In genomic region chr2:39612236-39612635, GRCm38 (mm10) we compare ENCODE assay signal across 16 mouse cellular contexts.
DNase-seq lines count a peak whose midpoint lies in the region; ATAC-seq and TF ChIP-seq lines count a peak whose summit lies in the region.
"Had no signal": no experiment of that assay in that cellular context is flagged by ENCODE, and none has a peak within 500 bp of the region (broad histone marks: within the 10 kb centered on the region; RNA-seq: fewer than 3 reads in every experiment).

No protein-coding gene starts in this region.

- no peaks in the 10 kb centered on the region for H3K9me3 ChIP-seq in hindbrain, postnatal 0 days (ENCODE audit: low read length)
- H3K9me3 ChIP-seq in hindbrain, embryonic 16.5 days (ENCODE audit: control insufficient read depth, low read length) = no peaks in the 10 kb centered on the region
- H3K9me3 ChIP-seq in midbrain, embryonic 16.5 days (replicated peaks; ENCODE audit: control insufficient read depth, low read length, poor library complexity, severe bottlenecking) = no peaks in the 10 kb centered on the region
- H3K9me3 ChIP-seq in midbrain, embryonic 13.5 days = no peaks in the 10 kb centered on the region
- H3K9me3 ChIP-seq: embryonic facial prominence, embryonic 10.5 days; kidney, embryonic 15.5 days; neural tube, embryonic 15.5 days had no signal

- no peaks in the 10 kb centered on the region for H3K36me3 ChIP-seq in hindbrain, postnatal 0 days (ENCODE audit: insufficient read depth, low read length)
- no peaks in the 10 kb centered on the region for H3K36me3 ChIP-seq in hindbrain, embryonic 16.5 days (ENCODE audit: control insufficient read depth, insufficient read depth, low read length)
- H3K36me3 ChIP-seq in midbrain, embryonic 16.5 days (ENCODE audit: control insufficient read depth, insufficient read depth, low read length) = no peaks in the 10 kb centered on the region
- no peaks in the 10 kb centered on the region for H3K36me3 ChIP-seq in midbrain, embryonic 13.5 days
- H3K36me3 ChIP-seq: embryonic facial prominence, embryonic 10.5 days; kidney, embryonic 15.5 days; limb, embryonic 12.5 days; liver, embryonic 12.5 days; neural tube, embryonic 15.5 days had no signal

- no peak overlapping the region for H3K9ac ChIP-seq in hindbrain, postnatal 0 days (replicated peaks; ENCODE audit: low read length)
- no peak overlapping the region for H3K9ac ChIP-seq in hindbrain, embryonic 16.5 days (ENCODE audit: low read depth, low read length)
- no peak overlapping the region for H3K9ac ChIP-seq in midbrain, embryonic 16.5 days (ENCODE audit: low read depth, low read length)
- no peak overlapping the region for H3K9ac ChIP-seq in midbrain, embryonic 13.5 days (replicated peaks)
- H3K9ac ChIP-seq: kidney, embryonic 15.5 days; limb, embryonic 12.5 days; liver, embryonic 12.5 days; neural tube, embryonic 15.5 days had no signal

- peak; percentile 66 for TF ChIP-seq CTCF in hindbrain, postnatal 0 days (IDR thresholded peaks at IDR 0.05; ENCODE audit: low read depth)
- TF ChIP-seq CTCF in cerebellum, adult 2 months (IDR thresholded peaks at IDR 0.05; ENCODE audit: borderline replicate concordance, insufficient read depth, low read depth, low read length) = no peak
- TF ChIP-seq CTCF in lung, adult 2 months (IDR thresholded peaks at IDR 0.05; ENCODE audit: insufficient read depth, low read length) = no peak

- no peaks in the 10 kb centered on the region for H3K4me1 ChIP-seq in hindbrain, postnatal 0 days (ENCODE audit: insufficient read depth, low read length)
- no peaks in the 10 kb centered on the region for H3K4me1 ChIP-seq in hindbrain, embryonic 16.5 days (ENCODE audit: control insufficient read depth, insufficient read depth, low read depth, low read length)
- H3K4me1 ChIP-seq in midbrain, embryonic 16.5 days (ENCODE audit: control insufficient read depth, insufficient read depth, low read length) = no peaks in the 10 kb centered on the region
- no peaks in the 10 kb centered on the region for H3K4me1 ChIP-seq in midbrain, embryonic 13.5 days (replicated peaks)
- H3K4me1 ChIP-seq in cerebellum, adult 2 months (ENCODE audit: control insufficient read depth, insufficient read depth, low read length) = no peaks in the 10 kb centered on the region; the same call in 1 of the 2 replicates
- H3K4me1 ChIP-seq in lung, adult 2 months (ENCODE audit: control insufficient read depth, insufficient read depth, low read length) = no peaks in the 10 kb centered on the region
- H3K4me1 ChIP-seq: embryonic facial prominence, embryonic 10.5 days; kidney, embryonic 15.5 days; limb, embryonic 12.5 days; liver, embryonic 12.5 days; neural tube, embryonic 15.5 days had no signal

- peak; percentile 53; the same call in 1 of the 2 replicates for ATAC-seq in hindbrain, postnatal 0 days
- ATAC-seq in hindbrain, embryonic 16.5 days = no peak
- 0 out of 2 replicates have a peak, but pooled peaks have one; percentile 58 for ATAC-seq in midbrain, embryonic 16.5 days
- ATAC-seq in midbrain, embryonic 13.5 days = no peak
- ATAC-seq: liver, embryonic 12.5 days had no signal

- no peaks in the 10 kb centered on the region for H3K27me3 ChIP-seq in hindbrain, postnatal 0 days (ENCODE audit: insufficient read depth, low read length)
- H3K27me3 ChIP-seq in hindbrain, embryonic 16.5 days (replicated peaks; ENCODE audit: control insufficient read depth, insufficient read depth, low read length) = no peaks in the 10 kb centered on the region
- no peaks in the 10 kb centered on the region for H3K27me3 ChIP-seq in midbrain, embryonic 16.5 days (ENCODE audit: control insufficient read depth, insufficient read depth, low read depth, low read length)
- H3K27me3 ChIP-seq in midbrain, embryonic 13.5 days = no peaks in the 10 kb centered on the region
- no peaks in the 10 kb centered on the region for H3K27me3 ChIP-seq in cerebellum, adult 2 months (ENCODE audit: control insufficient read depth, insufficient read depth, low read length)
- H3K27me3 ChIP-seq: kidney, embryonic 15.5 days; limb, embryonic 12.5 days; liver, embryonic 12.5 days; neural tube, embryonic 15.5 days had no signal

- peak; percentile 68 for DNase-seq in hindbrain, postnatal 0 days (ENCODE audit: low spot score)
- peak; percentile 37 for DNase-seq in brain, embryonic 18.5 days (ENCODE audit: low read depth, low spot score)
- no peak for DNase-seq in cerebellum, adult 2 months
- DNase-seq in lung, adult 2 months = no peak
- DNase-seq: cerebellum, adult 11-12 months; kidney, adult 11 months; lung, adult 18-20 months; lung, postnatal 14 days had no signal

- no peak overlapping the region for H3K4me3 ChIP-seq in hindbrain, postnatal 0 days (ENCODE audit: low read length)
- H3K4me3 ChIP-seq in hindbrain, embryonic 16.5 days (ENCODE audit: low read length) = no peak overlapping the region
- no peak overlapping the region for H3K4me3 ChIP-seq in midbrain, embryonic 16.5 days (ENCODE audit: low read depth, low read length)
- no peak overlapping the region for H3K4me3 ChIP-seq in midbrain, embryonic 13.5 days (replicated peaks)
- no peak overlapping the region for H3K4me3 ChIP-seq in cerebellum, adult 2 months (replicated peaks; ENCODE audit: insufficient read depth, low read depth, low read length)
- no peak overlapping the region for H3K4me3 ChIP-seq in lung, adult 2 months (replicated peaks; ENCODE audit: extremely low read depth, low read depth, low read length)
- H3K4me3 ChIP-seq: embryonic facial prominence, embryonic 10.5 days; kidney, embryonic 15.5 days; limb, embryonic 12.5 days; liver, embryonic 12.5 days; neural tube, embryonic 15.5 days had no signal

- no peak for TF ChIP-seq POLR2A in cerebellum, adult 2 months (IDR thresholded peaks at IDR 0.05; ENCODE audit: borderline replicate concordance, insufficient read depth, low read length)
- TF ChIP-seq POLR2A in lung, adult 2 months (IDR thresholded peaks at IDR 0.05; ENCODE audit: borderline replicate concordance, extremely low read depth, low read depth, low read length) = no peak

- WGBS in hindbrain, postnatal 0 days = 76% methylated on average over 2 of the region's 2 CpGs
- WGBS in hindbrain, embryonic 16.5 days = 79% methylated on average over 2 of the region's 2 CpGs
- WGBS in midbrain, embryonic 16.5 days = 61% methylated on average over 2 of the region's 2 CpGs
- WGBS in midbrain, embryonic 13.5 days = 85% methylated on average over 2 of the region's 2 CpGs
- 82% methylated on average over 2 of the region's 2 CpGs for WGBS in cerebellum, adult 2 months
- 74% methylated on average over 2 of the region's 2 CpGs for WGBS in lung, adult 2 months

- H3K4me2 ChIP-seq in hindbrain, postnatal 0 days (ENCODE audit: low read depth, low read length) = no peak overlapping the region
- H3K4me2 ChIP-seq in hindbrain, embryonic 16.5 days (ENCODE audit: low read length) = no peak overlapping the region
- no peak overlapping the region for H3K4me2 ChIP-seq in midbrain, embryonic 16.5 days (ENCODE audit: low read length)
- H3K4me2 ChIP-seq in midbrain, embryonic 13.5 days (replicated peaks) = no peak overlapping the region
- H3K4me2 ChIP-seq: kidney, embryonic 15.5 days; limb, embryonic 12.5 days; liver, embryonic 12.5 days; neural tube, embryonic 15.5 days had no signal

- H3K27ac ChIP-seq in hindbrain, postnatal 0 days = no peak overlapping the region
- no peak overlapping the region for H3K27ac ChIP-seq in hindbrain, embryonic 16.5 days (ENCODE audit: low read depth, low read length)
- no peak overlapping the region for H3K27ac ChIP-seq in midbrain, embryonic 16.5 days (ENCODE audit: low read length)
- H3K27ac ChIP-seq in midbrain, embryonic 13.5 days = no peak overlapping the region
- no peak overlapping the region for H3K27ac ChIP-seq in cerebellum, adult 2 months (ENCODE audit: insufficient read depth, low read length)
- H3K27ac ChIP-seq: embryonic facial prominence, embryonic 10.5 days; kidney, embryonic 15.5 days; limb, embryonic 12.5 days; liver, embryonic 12.5 days; neural tube, embryonic 15.5 days had no signal

Comparison
In these comparisons a context has a peak if more than half of its experiments do, and no peak if none do; other contexts are left out.
1. ATAC-seq: peak in hindbrain, postnatal 0 days (single experiment) and midbrain, embryonic 16.5 days (single experiment); none in hindbrain, embryonic 16.5 days (single experiment) and midbrain, embryonic 13.5 days (single experiment).
2. DNase-seq: peak in hindbrain, postnatal 0 days (single experiment) and brain, embryonic 18.5 days (single experiment); none in cerebellum, adult 2 months (0 of 2) and lung, adult 2 months (single experiment).